ENCODE assay signal across 10 mouse cellular contexts in the genomic region with DNA sequence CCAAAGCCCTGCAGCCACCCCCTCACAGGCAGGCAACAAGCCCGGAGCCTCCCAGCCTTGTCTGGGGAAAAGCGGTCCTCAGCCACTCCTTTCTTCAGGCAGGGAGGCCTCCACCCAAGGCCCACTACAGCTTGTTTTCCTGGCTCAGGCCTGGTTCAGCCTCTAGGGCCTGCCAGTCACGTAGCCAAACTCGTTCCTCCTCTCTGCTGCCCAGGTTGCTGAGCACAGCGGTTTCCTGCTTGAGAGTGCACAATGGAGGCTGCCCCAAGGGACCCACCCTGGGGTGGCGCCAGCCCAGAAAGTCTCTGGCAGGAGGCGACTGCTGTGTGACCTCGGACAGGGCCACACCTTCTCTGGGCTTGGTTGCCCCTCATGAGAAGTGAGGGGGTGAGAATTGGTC. TPM values are rescaled to one million over a fixed set of nuclear protein-coding genes. Genes with fewer than 3 reads are reported as not detected.
DNase-seq lines count a peak whose midpoint lies in the region; ATAC-seq lines count a peak whose summit lies in the region.
"Had no signal": no experiment of that assay in that cellular context is flagged by ENCODE, and none has a peak within 500 bp of the region (broad histone marks: within the 10 kb centered on the region; RNA-seq: fewer than 3 reads in every experiment).

No protein-coding gene starts in this region.

- H3K36me3 ChIP-seq in hindbrain, embryonic 12.5 days: no peaks in the 10 kb centered on the region
- no peaks in the 10 kb centered on the region for H3K36me3 ChIP-seq in hindbrain, embryonic 13.5 days
- H3K36me3 ChIP-seq: liver, embryonic 13.5 days had no signal

- H3K4me1 ChIP-seq in hindbrain, embryonic 12.5 days: peaks cover under 1% of the 10 kb centered on the region; the same call in 1 of the 2 replicates
- no peaks in the 10 kb centered on the region for H3K4me1 ChIP-seq in hindbrain, embryonic 13.5 days (replicated peaks)
- H3K4me1 ChIP-seq: liver, embryonic 13.5 days had no signal

- DNase-seq in heart, adult 8-10 months (ENCODE audit: low spot score): peak; percentile 56
- peak; percentile 64 for DNase-seq in kidney, postnatal 14 days
- peak; percentile 63 to 74 for DNase-seq in spleen, postnatal 36 days (ENCODE audit: low spot score in 2 of 2)
- no peak for DNase-seq in yolk sac, embryonic 10.5 days (ENCODE audit: low spot score)
- no peak for DNase-seq in cerebellum, postnatal 25 days
- no peak for DNase-seq in cerebellum, postnatal 10 days
- DNase-seq: cerebellum, adult 9-10 months; liver, embryonic 13.5 days had no signal

- no peaks in the 10 kb centered on the region for H3K9me3 ChIP-seq in hindbrain, embryonic 12.5 days (replicated peaks)
- H3K9me3 ChIP-seq in hindbrain, embryonic 13.5 days: no peaks in the 10 kb centered on the region
- H3K9me3 ChIP-seq: liver, embryonic 13.5 days had no signal

- 0 out of 2 replicates have a peak overlapping the region, but pooled peaks have one; percentile 13 for H3K9ac ChIP-seq in hindbrain, embryonic 12.5 days
- H3K9ac ChIP-seq in hindbrain, embryonic 13.5 days: no peak overlapping the region
- H3K9ac ChIP-seq: liver, embryonic 13.5 days had no signal

- ATAC-seq in hindbrain, embryonic 12.5 days (ENCODE audit: low FRiP score): no peak
- no peak for ATAC-seq in hindbrain, embryonic 13.5 days (ENCODE audit: low FRiP score)

- no peak overlapping the region for H3K4me3 ChIP-seq in hindbrain, embryonic 12.5 days
- no peak overlapping the region for H3K4me3 ChIP-seq in hindbrain, embryonic 13.5 days
- H3K4me3 ChIP-seq: liver, embryonic 13.5 days had no signal

- H3K4me2 ChIP-seq in hindbrain, embryonic 12.5 days (replicated peaks): no peak overlapping the region
- H3K4me2 ChIP-seq in hindbrain, embryonic 13.5 days: no peak overlapping the region
- H3K4me2 ChIP-seq: liver, embryonic 13.5 days had no signal

- 58% methylated on average over 8 of the region's 8 CpGs for WGBS in hindbrain, embryonic 12.5 days
- WGBS in hindbrain, embryonic 13.5 days: 73% methylated on average over 8 of the region's 8 CpGs

- peaks cover 3% of the 10 kb centered on the region; the same call in 1 of the 2 replicates for H3K27me3 ChIP-seq in hindbrain, embryonic 12.5 days
- 0 out of 2 replicates have a peak, but pooled peaks cover 1% of the 10 kb centered on the region for H3K27me3 ChIP-seq in hindbrain, embryonic 13.5 days
- H3K27me3 ChIP-seq: liver, embryonic 13.5 days had no signal

- H3K27ac ChIP-seq in hindbrain, embryonic 12.5 days: no peak overlapping the region
- H3K27ac ChIP-seq in hindbrain, embryonic 13.5 days: no peak overlapping the region
- H3K27ac ChIP-seq: liver, embryonic 13.5 days had no signal

RNA-seq across cellular contexts. Expression of a gene that starts 14.2 kb away (rescaled TPM):
- polyA plus RNA-seq in hindbrain, embryonic 12.5 days (2016; fragmentation: Nextera tagmentation; extraction: Ambion mirVana): 2.3 and 2.5 TPM in 2 replicates
- polyA plus RNA-seq in hindbrain, embryonic 13.5 days (2015; fragmentation: Nextera tagmentation; extraction: Ambion mirVana): 11.7 and 12.7 TPM in 2 replicates
- 1 to 10 TPM; 2.4 to 5.5 (median 4.1) TPM for total RNA-seq in heart, adult 8-10 months (2022)

RNA-seq across cellular contexts. Expression of a gene that starts 44.7 kb away (rescaled TPM):
- 0.66 and 1.3 TPM in 2 replicates for polyA plus RNA-seq in hindbrain, embryonic 12.5 days (2016; fragmentation: Nextera tagmentation; extraction: Ambion mirVana)
- 0.16 and 0.21 TPM in 2 replicates for polyA plus RNA-seq in hindbrain, embryonic 13.5 days (2015; fragmentation: Nextera tagmentation; extraction: Ambion mirVana)
- total RNA-seq in heart, adult 8-10 months (2022): not detected
- polyA plus RNA-seq: liver, embryonic 13.5 days had no signal

RNA-seq across cellular contexts. Expression of a gene that starts 52.8 kb away (rescaled TPM):
- 2.7 and 3.2 TPM in 2 replicates for polyA plus RNA-seq in hindbrain, embryonic 12.5 days (2016; fragmentation: Nextera tagmentation; extraction: Ambion mirVana)
- polyA plus RNA-seq in hindbrain, embryonic 13.5 days (2015; fragmentation: Nextera tagmentation; extraction: Ambion mirVana): 1.5 and 1.8 TPM in 2 replicates
- total RNA-seq in heart, adult 8-10 months (2022): 1 to 10 TPM; 4.6 to 7.1 (median 5.2) TPM

Comparison
In these comparisons a context has a peak if more than half of its experiments do, and no peak if none do; other contexts are left out.
1. DNase-seq: peak in heart, adult 8-10 months (single experiment), kidney, postnatal 14 days (single experiment) and spleen, postnatal 36 days (2 of 2); none in yolk sac, embryonic 10.5 days (single experiment), cerebellum, postnatal 25 days (0 of 2) and cerebellum, postnatal 10 days (0 of 2).